Mouse (Mus musculus) embryo, embryonic 10.5 days (tissue): ENCODE results near the gene Cutal.
A peak's percentile ranks its signal among the peaks of the same experiment; 100 is the strongest.
"Not testable (repeated sequence)": the region's sequence is repeated elsewhere in the genome, so short reads cannot be mapped to it uniquely, and the experiment has no call there.

ENCODE experiments used
- DNase-seq: peaks from one replicate; pipeline ENCODE4 v3.0.0-alpha.2; 2015; ENCODE audit warnings: low spot score

The Cutal gene

DNA sequence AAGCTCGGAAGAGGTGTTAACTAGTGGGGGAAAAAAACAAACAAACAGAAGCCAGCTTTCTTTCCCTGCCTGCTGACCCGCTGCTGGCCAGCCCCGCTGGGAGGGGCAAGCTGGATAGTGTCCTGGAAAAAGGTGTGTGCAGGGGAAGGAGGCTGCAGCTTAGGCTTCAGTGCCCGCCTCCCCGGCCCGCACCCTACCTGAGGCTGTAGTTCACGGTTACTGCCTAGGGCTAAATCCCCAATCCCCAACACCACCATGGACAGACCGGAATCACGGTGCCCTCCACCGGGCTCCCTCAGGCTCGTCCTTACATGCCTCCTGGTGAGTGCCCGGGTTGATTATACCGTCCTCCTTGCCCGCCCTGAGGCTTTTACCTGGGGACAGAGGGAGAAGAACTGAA, at the start of gene Cutal:
TSS of gene Cutal (plus strand) at position 126 of the 400 bp plus-strand sequence.
- DNase-seq, result peak; percentile 5

DNA sequence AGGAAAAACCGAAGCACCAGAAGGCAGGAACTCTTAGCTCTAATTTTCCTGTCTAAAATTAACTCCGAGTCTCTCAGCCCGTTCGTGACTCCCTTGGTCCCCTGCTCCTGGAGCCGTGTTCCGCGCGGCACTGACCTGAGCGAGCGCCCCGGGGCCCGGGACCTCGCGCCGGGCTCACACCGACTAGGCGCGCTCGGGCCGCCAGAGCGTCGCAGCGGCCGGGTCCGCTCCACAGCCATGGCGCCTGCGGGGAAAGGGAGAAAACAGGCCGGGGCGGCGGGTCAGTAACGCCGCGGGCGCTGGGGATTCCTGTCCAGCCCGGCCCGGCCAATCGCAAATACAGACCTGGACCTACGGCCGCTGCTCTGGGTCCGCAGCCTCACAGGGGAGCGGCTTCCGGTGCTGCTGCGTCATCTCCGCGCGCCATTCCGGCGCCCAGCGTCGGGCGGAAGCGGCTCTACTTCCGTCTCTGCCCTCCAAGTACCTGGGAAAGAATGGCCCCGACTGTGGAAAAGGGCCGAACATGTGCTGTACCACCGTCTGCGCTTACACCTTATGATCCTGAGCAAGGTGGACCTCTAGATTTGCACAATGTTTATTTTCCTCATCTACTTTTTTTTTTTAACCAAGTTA, 48.3 kb upstream of the Cutal start, which contains the start of gene Fbxw2:
TSS of gene Fbxw2 (minus strand) at position 485 of the 633 bp plus-strand sequence.
- peak; percentile 94 for DNase-seq

- peak; percentile 39 for DNase-seq
Measured at GRCm38 (mm10) chr2:34826460-34827231, 47.5 kb upstream of the Cutal start.

DNA sequence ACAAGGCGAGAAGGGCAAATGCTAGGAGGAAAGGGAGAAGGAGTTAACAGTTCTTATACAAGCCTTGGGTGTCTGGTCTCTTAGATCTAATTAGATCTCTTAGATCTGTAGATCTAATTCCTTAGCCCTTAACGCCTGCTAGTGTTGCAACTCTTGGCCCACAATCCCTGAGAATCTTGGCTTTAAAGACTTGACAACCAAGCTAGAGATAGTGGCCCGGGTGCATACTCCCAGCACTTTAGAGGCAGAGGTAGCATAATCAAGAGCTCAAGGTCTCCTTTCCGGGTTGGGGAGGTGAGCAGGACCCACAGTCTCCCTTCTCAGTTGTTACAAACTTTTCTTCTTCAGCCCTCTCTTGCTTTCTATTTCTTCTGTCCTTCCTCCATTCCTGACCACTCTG, 46.6 kb upstream of the Cutal start:
- DNase-seq, result no peak

- DNase-seq, result no peak
Measured at GRCm38 (mm10) chr2:34828026-34828425, 46.2 kb upstream of the Cutal start.

GRCm38 (mm10) chr2:34830066-34830465, 44.1 kb upstream of the Cutal start:
- not testable (repeated sequence) for DNase-seq

DNA sequence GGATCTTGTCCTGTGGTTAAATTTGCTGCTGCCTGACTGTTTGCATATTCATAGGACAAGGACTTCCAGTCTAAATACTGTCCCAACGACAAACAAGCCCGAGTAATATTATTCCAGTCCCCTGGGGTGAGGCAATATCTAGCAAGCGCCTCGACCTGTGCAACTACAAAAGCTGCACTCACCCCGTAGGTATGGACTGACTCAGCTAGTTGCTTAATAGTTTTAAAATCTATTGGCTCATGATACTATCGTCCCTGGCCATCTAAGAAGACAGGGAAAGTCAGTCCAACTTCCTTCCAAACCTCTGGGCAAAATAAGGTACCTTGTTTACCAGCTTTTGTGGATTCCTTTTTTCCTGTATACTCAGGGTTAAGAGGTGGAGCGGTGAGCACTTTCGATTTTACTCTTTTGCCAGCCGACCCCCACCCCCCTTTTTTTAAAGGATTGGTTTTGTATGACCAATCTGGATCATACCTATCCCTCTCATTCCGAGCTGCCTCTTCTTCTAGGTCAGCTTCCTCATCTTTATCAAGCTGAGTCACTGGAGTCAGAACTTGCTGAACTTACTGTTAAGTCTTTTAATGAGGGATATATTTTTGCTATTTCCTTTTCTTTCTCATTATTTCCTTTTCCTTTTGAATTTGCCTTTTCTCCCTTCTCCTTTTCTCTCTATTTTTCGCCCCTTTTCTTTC, 41.3 kb upstream of the Cutal start, which contains the start of gene Gm34653:
TSS of gene Gm34653 (plus strand) at position 242 of the 692 bp plus-strand sequence.
- not testable (repeated sequence) for DNase-seq

DNA sequence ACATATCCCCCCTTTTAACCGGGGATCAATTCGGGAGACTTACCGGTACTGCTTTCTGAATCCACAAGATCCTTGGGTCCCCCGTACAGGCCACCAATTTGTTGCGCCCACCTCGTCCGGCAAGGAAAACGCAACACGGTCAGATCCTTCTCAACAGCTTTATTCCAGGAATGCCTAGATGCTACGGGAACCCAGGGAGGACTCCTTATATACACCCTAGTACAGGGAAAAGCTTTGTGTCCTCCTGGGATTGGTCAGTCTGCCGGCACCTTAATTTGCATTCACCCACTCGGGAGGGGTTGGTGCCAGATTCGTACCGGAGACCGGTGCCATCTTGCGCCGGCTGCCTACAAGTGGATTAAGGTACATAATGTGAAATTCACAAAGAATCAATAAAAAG, 40.6 kb upstream of the Cutal start:
- no peak for DNase-seq

DNA sequence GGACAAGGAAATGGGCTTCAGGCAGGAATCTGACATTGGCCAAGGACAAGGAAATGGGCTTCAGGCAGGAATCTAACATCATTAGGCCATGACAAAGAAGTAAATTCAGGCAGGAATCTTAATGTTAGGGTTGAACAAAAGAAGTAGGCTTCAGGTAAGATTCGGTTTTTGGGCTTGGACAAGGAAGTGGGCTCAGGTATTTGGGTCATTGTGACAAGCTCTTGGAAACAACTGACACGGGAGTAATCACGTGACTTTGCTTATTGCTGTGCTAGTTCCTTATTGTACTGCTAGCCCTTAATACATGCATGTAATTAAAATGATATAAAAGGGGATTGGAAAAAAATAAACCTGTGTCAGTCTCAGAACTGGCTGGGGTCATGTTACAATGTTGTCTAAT, 38.5 kb upstream of the Cutal start:
- DNase-seq, result no peak

DNA sequence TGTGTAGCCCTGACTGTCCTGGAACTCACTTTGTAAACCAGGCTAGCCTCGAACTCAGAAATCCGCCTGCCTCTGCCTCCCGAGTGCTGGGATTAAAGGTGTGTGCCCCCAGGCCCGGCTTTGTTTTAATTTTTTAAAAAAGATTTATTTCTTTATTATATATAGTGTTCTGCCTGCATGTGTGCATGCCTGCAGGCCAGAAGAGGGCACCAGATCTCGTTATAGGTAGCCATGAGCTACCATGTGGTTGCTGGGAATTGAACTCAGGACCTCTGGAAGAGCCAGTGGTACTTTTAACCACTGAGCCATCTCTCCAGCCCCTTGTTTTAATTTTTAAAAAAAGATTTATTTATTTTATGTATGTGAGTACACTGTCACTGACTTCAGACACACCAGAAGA, 34.1 kb upstream of the Cutal start:
- DNase-seq, result not testable (repeated sequence)

DNA sequence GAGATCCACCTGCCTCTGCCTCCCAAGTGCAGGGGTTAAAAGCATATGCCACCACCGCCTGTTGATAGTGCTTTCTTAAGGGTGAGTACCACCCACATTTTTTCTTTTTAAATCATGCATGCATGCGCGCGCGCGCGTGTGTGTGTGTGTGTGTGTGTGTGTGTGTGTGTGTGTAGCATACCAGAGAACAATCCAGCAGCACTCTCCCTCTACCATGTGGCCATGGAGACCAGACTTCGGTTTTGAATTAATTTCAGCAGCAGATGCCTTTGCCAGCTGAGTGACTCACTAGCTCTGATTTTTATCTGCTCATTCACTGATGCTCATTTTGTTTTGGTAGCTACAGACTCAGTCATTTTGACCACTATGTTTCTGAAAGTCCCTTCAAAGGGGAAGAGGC, 32.5 kb upstream of the Cutal start:
- DNase-seq, result no peak

GRCm38 (mm10) chr2:34843211-34843939, 30.8 kb upstream of the Cutal start:
- DNase-seq, result no peak

- no peak for DNase-seq
Measured at GRCm38 (mm10) chr2:34847702-34848101, 26.5 kb upstream of the Cutal start.

- DNase-seq, result no peak
Measured at GRCm38 (mm10) chr2:34855265-34855664, 18.9 kb upstream of the Cutal start.

GRCm38 (mm10) chr2:34857728-34858127, 16.5 kb upstream of the Cutal start:
- no peak for DNase-seq

- peak; percentile 22 for DNase-seq
Measured at GRCm38 (mm10) chr2:34869680-34870079, 4.5 kb upstream of the Cutal start.

GRCm38 (mm10) chr2:34870520-34871474, 3.4 kb upstream of the Cutal start:
- DNase-seq, result peak; percentile 100

GRCm38 (mm10) chr2:34874816-34875345, 685 bp downstream of the Cutal start, which contains the start of gene Psmd5:
Psmd5 (minus strand) TSS chr2:34874968.
- no peak for DNase-seq

DNA sequence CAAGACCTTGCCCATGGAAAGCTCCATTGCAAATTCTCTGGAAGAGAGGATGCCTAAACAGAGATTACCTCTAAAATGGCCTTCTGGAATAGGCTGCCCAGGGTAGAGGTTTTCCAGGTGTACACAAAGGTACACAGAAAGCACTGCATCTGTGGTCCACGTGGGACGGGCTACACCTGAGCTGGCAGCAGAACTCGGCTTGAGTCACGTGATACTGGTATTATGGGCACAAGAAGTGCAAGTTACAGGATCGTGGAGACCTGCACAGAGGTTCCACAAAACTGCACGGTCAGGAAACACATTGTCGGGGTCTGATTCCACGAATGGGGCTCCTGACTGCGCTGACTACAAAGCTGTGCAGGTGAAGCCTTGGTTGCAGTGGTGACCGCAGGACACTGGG, 5.9 kb downstream of the Cutal start:
- no peak for DNase-seq

DNA sequence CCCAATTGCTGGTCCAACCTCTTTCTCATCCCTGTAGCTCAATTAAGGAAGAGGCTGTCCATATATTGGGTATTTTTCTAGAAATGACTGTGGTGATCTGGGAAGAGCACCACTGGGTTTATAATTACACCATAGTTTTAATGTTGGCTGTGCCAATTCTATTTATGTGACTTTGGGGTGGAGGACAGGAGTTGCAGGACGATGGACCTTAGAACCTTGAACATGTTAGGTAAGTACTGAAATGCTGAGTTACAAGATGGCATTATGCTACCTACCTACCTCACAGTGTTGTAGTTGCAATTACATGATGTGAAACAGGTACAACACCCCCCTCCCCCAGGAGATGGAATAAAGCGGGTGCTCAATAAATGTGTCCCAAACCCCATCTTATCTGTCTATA, 8.6 kb downstream of the Cutal start:
- no peak for DNase-seq

- no peak for DNase-seq
Measured at GRCm38 (mm10) chr2:34883190-34883589, 9.0 kb downstream of the Cutal start.
